Mouse (Mus musculus) kidney, embryonic 16.5 days (tissue): ENCODE measurements around the gene Lrp2. TPM values are rescaled to one million over a fixed set of nuclear protein-coding genes. Genes with fewer than 3 reads are reported as not detected.

Experiments used
- ATAC-seq: fragments of 200-750 bp; cut with Nextera tagmentation; 2 replicates; pipeline ENCODE4 v1.8.0; 2017; ENCODE audit warnings: moderate TSS enrichment; ENCODE audit not compliant: low FRiP score, low TSS enrichment
- H3K27ac ChIP-seq: fragments of 300-500 bp; sonication (generic); 2 replicates; pipeline ENCODE4 v1.5.1; 2014; ENCODE audit warnings: low read length
- H3K27me3 ChIP-seq: fragments of 300-500 bp; sonication (generic); 2 replicates; pipeline ENCODE4 v1.6.1; 2014; ENCODE audit warnings: low read length, control low read depth, mixed read lengths; ENCODE audit not compliant: insufficient read depth
- H3K36me3 ChIP-seq: fragments of 300-500 bp; sonication (generic); 2 replicates; pipeline ENCODE4 v1.6.1; 2014; ENCODE audit warnings: low read length, control low read depth, mixed read lengths; ENCODE audit not compliant: insufficient read depth
- H3K4me1 ChIP-seq: fragments of 300-500 bp; sonication (generic); 2 replicates; pipeline ENCODE4 v1.6.1; 2014; ENCODE audit warnings: low read length, control low read depth, mixed read lengths; ENCODE audit not compliant: insufficient read depth
- H3K4me2 ChIP-seq: fragments of 300-500 bp; sonication (generic); replicated peaks from 2 replicates; pipeline ENCODE4 v1.6.1; 2014; ENCODE audit warnings: low read depth, low read length
- H3K4me3 ChIP-seq: fragments of 300-500 bp; sonication (generic); 2 replicates; pipeline ENCODE4 v1.5.1; 2014; ENCODE audit warnings: mild to moderate bottlenecking, low read length
- H3K9ac ChIP-seq: fragments of 300-500 bp; sonication (generic); replicated peaks from 2 replicates; pipeline ENCODE4 v1.6.1; 2014; ENCODE audit warnings: low read length
- H3K9me3 ChIP-seq: fragments of 300-500 bp; sonication (generic); 2 replicates; pipeline ENCODE4 v1.6.1; 2016; ENCODE audit warnings: low read length, control low read depth
- WGBS: fragments of 180-500 bp; shearing (Covaris S2); extraction: QIAGEN DNeasy Blood & Tissue Kit; methylation state at CpG from one replicate; pipeline ENCODE4 v1.1.7; 2014; 5-methylcytosine and 5-hydroxymethylcytosine counted together
- polyA plus RNA-seq: library from polyadenylated mRNA; unstranded; fragments of >200 nt; fragmentation: Nextera tagmentation; extraction: Ambion mirVana; gene quantifications from 2 replicates; pipeline ENCODE4 v1.2.1, GENCODE M21; 2015

Lrp2 gene
- polyA plus RNA-seq, 1 experiment from 2014 or later, result 23.0 TPM

- no peak overlapping the region for H3K4me3 ChIP-seq
- peaks cover 10% of the 10 kb centered on the region for H3K36me3 ChIP-seq
- no peak overlapping the region for H3K9ac ChIP-seq
- H3K4me2 ChIP-seq, result no peak overlapping the region
- H3K27me3 ChIP-seq, result no peaks in the 10 kb centered on the region
- no peak overlapping the region for H3K27ac ChIP-seq
- no peak for ATAC-seq
- H3K9me3 ChIP-seq, result no peaks in the 10 kb centered on the region
- no peaks in the 10 kb centered on the region for H3K4me1 ChIP-seq
- whole genome bisulfite sequencing, result 79% methylated on average over 7 of the region's 7 CpGs
These were observed 106.0 kb downstream of the Lrp2 start for GRCm38 (mm10) chr2:69479859-69480258.

DNA sequence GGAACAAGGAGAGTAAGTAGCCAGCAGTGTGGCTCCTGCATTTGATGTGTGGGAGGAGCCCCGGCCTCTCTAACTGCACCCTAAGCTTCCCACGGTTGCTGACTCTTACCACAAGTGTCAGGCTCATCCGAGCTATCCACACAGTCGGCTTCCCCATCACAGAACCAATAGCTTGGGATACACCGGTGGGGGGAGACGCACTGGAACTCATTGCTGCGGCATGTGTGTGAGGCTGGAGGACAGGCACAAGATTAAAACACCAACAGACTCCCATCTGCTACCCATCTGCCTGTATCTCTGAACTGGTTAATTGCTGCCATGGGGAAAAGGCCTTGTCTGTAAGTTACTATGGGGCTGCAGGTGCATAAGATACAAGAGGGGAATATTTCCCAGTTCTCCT lies 109.0 kb downstream of the Lrp2 start:
- H3K4me3 ChIP-seq, result no peak overlapping the region
- no peaks in the 10 kb centered on the region for H3K4me1 ChIP-seq
- H3K27me3 ChIP-seq, result no peaks in the 10 kb centered on the region
- H3K9me3 ChIP-seq, result no peaks in the 10 kb centered on the region
- 0 out of 2 replicates have a peak, but pooled peaks cover 2% of the 10 kb centered on the region for H3K36me3 ChIP-seq
- no peak overlapping the region for H3K27ac ChIP-seq
- WGBS, result 70% methylated on average over 7 of the region's 7 CpGs
- no peak for ATAC-seq
- H3K9ac ChIP-seq, result no peak overlapping the region
- no peak overlapping the region for H3K4me2 ChIP-seq

- H3K27ac ChIP-seq, result no peak overlapping the region
- no peak overlapping the region for H3K4me3 ChIP-seq
- no peaks in the 10 kb centered on the region for H3K27me3 ChIP-seq
- no peaks in the 10 kb centered on the region for H3K4me1 ChIP-seq
- 0 out of 2 replicates have a peak, but pooled peaks cover 2% of the 10 kb centered on the region for H3K36me3 ChIP-seq
- H3K9me3 ChIP-seq, result no peaks in the 10 kb centered on the region
- H3K4me2 ChIP-seq, result no peak overlapping the region
- no peak for ATAC-seq
- no peak overlapping the region for H3K9ac ChIP-seq
- WGBS, result 86% methylated on average over 9 of the region's 9 CpGs
These were observed 110.7 kb downstream of the Lrp2 start for GRCm38 (mm10) chr2:69475177-69475576.

DNA sequence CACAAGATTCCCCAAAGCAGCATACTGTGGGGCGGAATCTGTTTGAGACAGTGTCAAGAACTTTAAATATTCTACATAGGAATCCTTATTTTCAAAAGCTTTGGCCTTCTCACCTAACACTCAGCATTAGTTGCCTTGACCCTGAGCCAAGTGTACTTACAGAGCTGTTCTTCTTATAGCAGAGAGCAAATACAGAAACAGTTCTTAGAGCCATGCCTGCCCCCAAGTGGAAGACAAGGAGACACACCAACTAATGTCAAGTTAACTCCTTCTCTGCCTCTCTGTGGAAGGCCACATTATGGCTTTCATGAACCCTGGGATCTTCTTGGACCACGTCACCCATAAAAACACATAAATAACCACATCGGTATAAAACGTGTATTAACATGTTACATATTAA lies 114.0 kb downstream of the Lrp2 start:
- Histone ChIP-seq H3K9me3 (no peaks in the 10 kb centered on the region), H3K4me3 (no peak overlapping the region), H3K9ac (no peak overlapping the region), H3K36me3 (no peaks in the 10 kb centered on the region), H3K4me2 (no peak overlapping the region), H3K4me1 (no peaks in the 10 kb centered on the region), H3K27me3 (no peaks in the 10 kb centered on the region), H3K27ac (no peak overlapping the region)
- ATAC-seq, result peak; percentile 23; the same call in 1 of the 2 replicates
- WGBS, result 82% methylated on average over 4 of the region's 4 CpGs

- Histone ChIP-seq H3K36me3 (no peaks in the 10 kb centered on the region), H3K4me3 (no peak overlapping the region), H3K4me2 (no peak overlapping the region), H3K4me1 (no peaks in the 10 kb centered on the region), H3K27me3 (no peaks in the 10 kb centered on the region), H3K9ac (no peak overlapping the region), H3K9me3 (no peaks in the 10 kb centered on the region), H3K27ac (no peak overlapping the region)
- ATAC-seq, result no peak
- WGBS, result 83% methylated on average over 6 of the region's 6 CpGs
These were observed 122.3 kb downstream of the Lrp2 start for GRCm38 (mm10) chr2:69463609-69464008.

DNA sequence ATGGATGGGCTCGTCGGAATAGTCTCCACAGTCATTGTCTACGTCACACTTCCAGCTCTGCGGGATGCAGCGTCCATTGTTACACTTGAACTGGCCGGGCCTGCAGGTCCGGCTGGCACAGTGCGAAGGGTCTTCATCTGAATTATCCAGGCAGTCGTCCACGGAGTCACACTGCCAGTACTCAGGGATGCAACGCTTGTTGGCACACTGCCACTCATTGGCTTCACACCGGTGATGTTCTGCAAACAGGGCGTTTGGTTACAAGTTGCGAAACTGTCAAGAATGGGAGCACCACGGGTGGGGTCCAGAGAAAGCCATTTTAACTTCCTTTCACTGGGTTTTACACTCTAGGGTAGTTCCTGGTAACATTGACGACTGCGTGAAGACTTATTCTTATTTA lies 126.4 kb downstream of the Lrp2 start:
- H3K4me3 ChIP-seq, result no peak overlapping the region
- H3K27me3 ChIP-seq, result no peaks in the 10 kb centered on the region
- no peaks in the 10 kb centered on the region for H3K9me3 ChIP-seq
- H3K4me1 ChIP-seq, result no peaks in the 10 kb centered on the region
- ATAC-seq, result no peak
- no peak overlapping the region for H3K4me2 ChIP-seq
- no peak overlapping the region for H3K9ac ChIP-seq
- 90% methylated on average over 17 of the region's 17 CpGs for WGBS
- H3K36me3 ChIP-seq, result no peaks in the 10 kb centered on the region
- no peak overlapping the region for H3K27ac ChIP-seq

GRCm38 (mm10) chr2:69451128-69451527 lies 134.7 kb downstream of the Lrp2 start:
- ATAC-seq, result no peak
- Histone ChIP-seq H3K4me2 (no peak overlapping the region), H3K27me3 (no peaks in the 10 kb centered on the region), H3K4me1 (no peaks in the 10 kb centered on the region), H3K9me3 (no peaks in the 10 kb centered on the region), H3K4me3 (no peak overlapping the region), H3K9ac (no peak overlapping the region), H3K27ac (no peak overlapping the region), H3K36me3 (no peaks in the 10 kb centered on the region)
- WGBS, result 49% methylated on average over 5 of the region's 5 CpGs

GRCm38 (mm10) chr2:69448581-69448980 lies 137.3 kb downstream of the Lrp2 start:
- Histone ChIP-seq H3K9me3 (no peaks in the 10 kb centered on the region), H3K9ac (no peak overlapping the region), H3K4me2 (no peak overlapping the region), H3K36me3 (no peaks in the 10 kb centered on the region), H3K27me3 (no peaks in the 10 kb centered on the region), H3K4me1 (no peaks in the 10 kb centered on the region), H3K27ac (no peak overlapping the region), H3K4me3 (no peak overlapping the region)
- 80% methylated on average over 4 of the region's 4 CpGs for WGBS
- ATAC-seq, result no peak

DNA sequence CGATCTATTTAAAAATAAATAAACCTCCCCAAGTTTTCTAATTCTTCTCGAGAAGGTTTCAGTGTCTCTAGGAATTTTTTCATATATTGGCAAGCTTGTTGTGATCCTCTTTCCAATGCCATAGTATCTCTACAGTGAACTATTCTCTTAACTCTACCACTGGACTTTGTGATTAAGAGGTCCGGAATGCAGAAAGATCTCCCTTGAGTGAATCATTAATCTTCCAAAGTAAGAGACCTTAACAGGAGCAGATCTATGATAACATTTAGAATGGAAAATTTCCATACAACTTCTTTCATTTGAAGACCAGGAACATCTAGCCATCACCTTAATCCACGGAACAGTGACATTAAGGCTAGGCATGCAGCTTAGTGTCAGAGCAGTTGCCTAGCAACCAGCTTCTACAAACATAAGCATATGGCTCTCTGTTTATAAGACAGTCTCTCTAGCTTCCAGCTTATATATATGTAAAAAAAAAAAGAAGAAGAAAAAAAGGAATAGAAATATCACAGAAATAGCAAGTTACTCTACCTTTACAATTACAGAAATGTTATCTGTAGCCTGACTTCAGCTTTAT lies 139.9 kb downstream of the Lrp2 start:
- Histone ChIP-seq H3K27me3 (no peaks in the 10 kb centered on the region), H3K36me3 (no peaks in the 10 kb centered on the region), H3K9ac (no peak overlapping the region), H3K4me1 (no peaks in the 10 kb centered on the region), H3K27ac (no peak overlapping the region), H3K4me3 (no peak overlapping the region), H3K9me3 (no peaks in the 10 kb centered on the region), H3K4me2 (no peak overlapping the region)
- 0 out of 2 replicates have a peak, but pooled peaks have one; percentile 49 for ATAC-seq
- WGBS, result 59% methylated on average over 4 of the region's 4 CpGs

DNA sequence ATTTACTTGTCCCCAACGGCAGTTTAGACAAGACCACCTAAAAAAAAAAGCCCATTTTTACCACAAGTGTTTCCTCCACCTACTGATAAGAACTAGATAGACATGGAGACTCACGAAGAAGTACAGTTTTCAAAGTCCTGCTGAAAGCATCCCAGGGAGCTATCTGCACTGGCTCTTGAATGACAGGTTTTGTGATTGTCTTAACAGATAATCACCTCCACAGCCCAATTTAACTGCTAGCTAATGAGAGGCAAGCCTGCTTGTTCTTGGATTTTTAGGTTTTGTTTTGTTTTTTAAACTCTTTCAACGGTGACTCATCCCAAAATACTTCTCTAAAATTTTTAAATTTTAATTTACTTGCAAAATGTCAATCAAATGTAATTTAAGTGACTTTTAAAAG lies 144.2 kb downstream of the Lrp2 start:
- no peaks in the 10 kb centered on the region for H3K9me3 ChIP-seq
- no peak overlapping the region for H3K4me2 ChIP-seq
- 0 out of 2 replicates have a peak, but pooled peaks cover 4% of the 10 kb centered on the region for H3K36me3 ChIP-seq
- no peak overlapping the region for H3K4me3 ChIP-seq
- 68% methylated on average over 3 of the region's 3 CpGs for WGBS
- no peak overlapping the region for H3K9ac ChIP-seq
- no peaks in the 10 kb centered on the region for H3K4me1 ChIP-seq
- no peak overlapping the region for H3K27ac ChIP-seq
- H3K27me3 ChIP-seq, result no peaks in the 10 kb centered on the region
- ATAC-seq, result no peak
